Mouse (Mus musculus) hindbrain, embryonic 13.5 days (tissue): ENCODE measurements at regions not wholly inside any gene's neighbourhood (a gene's known extent, or its start where the extent isn't known, plus 50 kb on each side); places are given as distances from the start of the nearest gene placed in this dataset.

ENCODE experiments used
- ATAC-seq: fragments of 200-750 bp; cut with Nextera tagmentation; 2 replicates; pipeline ENCODE4 v1.8.0; 2017; ENCODE audit warnings: moderate TSS enrichment; ENCODE audit not compliant: low FRiP score
- H3K27ac ChIP-seq: fragments of 300-500 bp; sonication (generic); 2 replicates; pipeline ENCODE4 v1.5.1; 2015; ENCODE audit warnings: inconsistent platforms, mild to moderate bottlenecking, moderate library complexity
- H3K27me3 ChIP-seq: fragments of 300-500 bp; sonication (generic); 2 replicates; pipeline ENCODE4 v1.6.1; 2015; ENCODE audit warnings: mild to moderate bottlenecking, inconsistent platforms
- H3K36me3 ChIP-seq: fragments of 300-500 bp; sonication (generic); 2 replicates; pipeline ENCODE4 v1.6.1; 2015; ENCODE audit warnings: mild to moderate bottlenecking, inconsistent platforms
- H3K4me1 ChIP-seq: fragments of 300-500 bp; sonication (generic); replicated peaks from 2 replicates; pipeline ENCODE4 v1.6.1; 2015; ENCODE audit warnings: inconsistent platforms
- H3K4me2 ChIP-seq: fragments of 300-500 bp; sonication (generic); 2 replicates; pipeline ENCODE4 v1.6.1; 2015; ENCODE audit warnings: inconsistent platforms, mild to moderate bottlenecking, moderate library complexity
- H3K4me3 ChIP-seq: fragments of 300-500 bp; sonication (generic); 2 replicates; pipeline ENCODE4 v1.5.1; 2015; ENCODE audit warnings: mild to moderate bottlenecking, inconsistent platforms
- H3K9ac ChIP-seq: fragments of 300-500 bp; sonication (generic); 2 replicates; pipeline ENCODE4 v1.6.1; 2015; ENCODE audit warnings: mild to moderate bottlenecking, inconsistent platforms
- H3K9me3 ChIP-seq: fragments of 300-500 bp; sonication (generic); 2 replicates; pipeline ENCODE4 v1.6.1; 2016; ENCODE audit warnings: inconsistent platforms
- WGBS: fragments of 180-500 bp; shearing (Covaris S2); methylation state at CpG from one replicate; pipeline ENCODE4 v1.1.7; 2015; 5-methylcytosine and 5-hydroxymethylcytosine counted together

DNA sequence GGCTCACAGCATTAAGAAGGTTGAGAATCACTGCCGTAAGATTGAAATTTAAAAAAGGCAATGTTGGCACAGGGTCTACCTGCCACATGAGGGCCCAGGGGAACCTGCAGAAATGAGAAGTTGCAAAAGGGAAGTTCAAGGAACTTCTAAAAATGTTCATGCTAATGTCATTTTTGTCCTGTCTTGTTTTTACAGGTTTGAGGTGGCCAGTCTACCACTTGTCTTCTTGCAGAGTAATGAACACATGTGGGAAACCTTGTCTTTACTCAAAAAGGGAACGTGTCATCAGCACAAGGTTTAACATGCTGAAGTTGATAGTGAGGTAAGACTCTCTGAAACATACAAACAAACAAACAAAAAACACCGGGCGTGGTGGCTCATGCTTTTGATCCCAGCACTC lies 71.4 kb upstream of the Nanos1 start:
- Histone ChIP-seq H3K4me3 (no peak overlapping the region), H3K4me2 (no peak overlapping the region), H3K4me1 (0 out of 2 replicates have a peak, but pooled peaks cover 4% of the 10 kb centered on the region), H3K9ac (no peak overlapping the region), H3K36me3 (no peaks in the 10 kb centered on the region), H3K27ac (no peak overlapping the region), H3K9me3 (no peaks in the 10 kb centered on the region), H3K27me3 (no peaks in the 10 kb centered on the region)
- no peak for ATAC-seq
- WGBS, result 90% methylated on average over 4 of the region's 4 CpGs

DNA sequence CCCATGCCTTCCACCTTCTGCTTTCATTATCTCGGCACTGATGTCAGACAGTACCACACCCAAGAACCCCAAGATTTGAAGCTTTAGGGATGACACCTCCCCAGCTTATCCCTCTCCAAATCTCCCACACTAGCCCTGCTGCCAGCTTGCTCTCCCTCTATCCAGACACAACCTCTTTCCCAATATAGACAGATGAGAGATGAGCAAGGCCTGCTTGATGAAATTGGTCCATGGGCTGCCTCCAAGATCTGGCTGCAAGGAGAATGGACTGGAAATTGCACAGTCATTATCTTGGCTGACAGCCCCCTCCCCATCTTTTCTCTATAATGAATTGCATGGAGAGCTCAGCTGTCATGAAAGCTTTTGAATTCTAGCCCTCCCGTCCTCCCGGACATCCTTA lies 73.5 kb upstream of the Nanos1 start:
- H3K9ac ChIP-seq, result no peak overlapping the region
- 66% methylated on average over 3 of the region's 3 CpGs for WGBS
- no peak overlapping the region for H3K27ac ChIP-seq
- H3K4me1 ChIP-seq, result 0 out of 2 replicates have a peak, but pooled peaks cover 4% of the 10 kb centered on the region
- H3K4me3 ChIP-seq, result no peak overlapping the region
- H3K4me2 ChIP-seq, result no peak overlapping the region
- no peaks in the 10 kb centered on the region for H3K27me3 ChIP-seq
- H3K9me3 ChIP-seq, result no peaks in the 10 kb centered on the region
- peak; percentile 24; the same call in 1 of the 2 replicates for ATAC-seq
- no peaks in the 10 kb centered on the region for H3K36me3 ChIP-seq

DNA sequence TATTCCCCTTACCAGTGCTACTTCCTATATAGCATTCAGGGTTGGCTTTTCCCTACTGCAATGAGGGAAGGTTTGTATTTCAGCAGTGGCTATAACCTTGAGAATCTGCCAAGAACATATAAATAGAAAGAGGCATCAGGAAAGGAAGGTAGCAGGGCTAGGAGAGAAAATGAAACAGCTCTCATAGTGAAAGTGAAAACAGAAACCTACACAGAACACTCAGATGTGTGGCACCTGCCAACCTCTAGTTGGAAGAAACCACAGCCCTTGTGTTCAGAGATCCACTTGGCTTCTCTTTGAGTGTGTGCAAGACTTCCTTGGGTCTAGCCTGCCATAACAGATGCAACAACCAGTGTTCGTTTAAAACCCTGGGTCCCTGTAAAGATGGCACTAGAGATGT lies 74.3 kb upstream of the Nanos1 start:
- no peak overlapping the region for H3K27ac ChIP-seq
- H3K36me3 ChIP-seq, result no peaks in the 10 kb centered on the region
- ATAC-seq, result no peak
- no peak overlapping the region for H3K4me2 ChIP-seq
- H3K4me1 ChIP-seq, result 0 out of 2 replicates have a peak, but pooled peaks cover 4% of the 10 kb centered on the region
- H3K9ac ChIP-seq, result no peak overlapping the region
- H3K27me3 ChIP-seq, result no peaks in the 10 kb centered on the region
- H3K4me3 ChIP-seq, result no peak overlapping the region
- WGBS, result 67% methylated on average over 1 of the region's 1 CpGs
- no peaks in the 10 kb centered on the region for H3K9me3 ChIP-seq

DNA sequence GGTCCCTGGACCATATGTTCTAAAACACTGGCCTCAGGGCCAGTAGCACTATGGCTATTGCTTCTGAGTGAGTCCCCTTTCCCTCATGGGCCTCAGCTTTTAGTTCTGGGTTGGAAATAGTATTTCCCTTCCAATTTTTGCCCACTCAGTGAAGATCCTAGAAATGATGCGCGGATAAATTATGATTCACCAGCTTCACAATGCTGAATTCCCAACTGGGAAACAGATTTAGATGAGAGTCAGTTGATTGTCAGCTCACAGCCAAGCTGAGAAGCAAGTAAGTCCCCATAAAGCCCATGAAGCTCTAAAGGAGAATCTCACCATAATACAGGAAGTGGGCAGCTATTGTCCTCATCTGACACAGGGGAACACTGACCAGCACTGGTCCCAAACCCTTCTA lies 77.6 kb upstream of the Nanos1 start:
- Histone ChIP-seq H3K27ac (no peak overlapping the region), H3K9ac (no peak overlapping the region), H3K4me1 (0 out of 2 replicates have a peak, but pooled peaks cover 4% of the 10 kb centered on the region), H3K4me3 (no peak overlapping the region), H3K36me3 (no peaks in the 10 kb centered on the region), H3K27me3 (no peaks in the 10 kb centered on the region), H3K9me3 (no peaks in the 10 kb centered on the region), H3K4me2 (no peak overlapping the region)
- whole genome bisulfite sequencing, result 92% methylated on average over 2 of the region's 2 CpGs
- no peak for ATAC-seq

DNA sequence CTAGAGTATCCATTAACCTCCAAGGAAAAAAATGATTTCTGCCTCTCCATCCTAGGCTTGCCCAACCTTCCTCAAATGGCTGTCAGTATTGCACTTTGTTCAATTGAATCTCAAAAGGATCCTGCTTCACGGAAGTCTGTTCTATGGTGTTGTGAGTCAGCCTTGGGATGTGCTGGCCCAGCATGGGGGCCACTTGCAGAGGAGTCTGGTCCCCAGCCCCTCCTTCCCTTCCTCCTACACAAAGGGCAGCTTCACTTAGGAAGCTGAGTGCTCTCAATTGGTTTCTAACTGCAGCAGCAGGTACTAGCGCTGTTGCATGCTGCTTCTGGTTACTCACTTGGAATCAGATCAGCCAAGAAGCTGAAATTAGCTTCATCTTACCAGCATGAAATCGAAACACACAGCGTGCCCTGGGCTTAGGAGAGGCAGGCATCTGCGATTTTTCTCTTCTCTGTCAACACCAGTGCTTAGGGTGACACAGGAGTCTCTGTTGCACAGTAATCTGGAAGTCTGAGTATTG lies 80.8 kb upstream of the Nanos1 start:
- no peaks in the 10 kb centered on the region for H3K27me3 ChIP-seq
- H3K4me3 ChIP-seq, result no peak overlapping the region
- no peaks in the 10 kb centered on the region for H3K9me3 ChIP-seq
- no peak overlapping the region for H3K27ac ChIP-seq
- H3K9ac ChIP-seq, result no peak overlapping the region
- no peak for ATAC-seq
- H3K36me3 ChIP-seq, result no peaks in the 10 kb centered on the region
- no peak overlapping the region for H3K4me2 ChIP-seq
- 46% methylated on average over 5 of the region's 5 CpGs for WGBS
- H3K4me1 ChIP-seq, result no peaks in the 10 kb centered on the region

DNA sequence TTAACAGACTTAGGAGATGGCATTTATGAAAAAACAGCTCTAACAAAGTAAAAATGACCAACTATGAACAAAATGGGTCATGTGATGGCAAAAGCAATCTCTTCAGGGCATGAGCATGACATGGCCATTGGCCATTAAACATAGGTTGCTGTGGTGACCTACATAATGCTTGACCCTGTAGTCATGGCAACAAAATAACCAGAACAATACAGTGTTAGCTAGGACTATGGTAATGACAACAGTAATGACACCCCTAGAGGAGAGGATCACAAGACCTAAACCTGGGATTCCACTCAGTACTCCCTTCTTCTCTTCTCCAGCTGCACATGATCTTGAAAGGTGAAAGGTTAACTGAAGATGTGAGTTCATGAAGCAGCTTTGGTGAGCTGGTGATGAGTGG lies 85.0 kb upstream of the Nanos1 start:
- Histone ChIP-seq H3K4me1 (no peaks in the 10 kb centered on the region), H3K9ac (no peak overlapping the region), H3K36me3 (no peaks in the 10 kb centered on the region), H3K4me3 (no peak overlapping the region), H3K27ac (no peak overlapping the region), H3K27me3 (no peaks in the 10 kb centered on the region), H3K9me3 (no peaks in the 10 kb centered on the region), H3K4me2 (no peak overlapping the region)
- ATAC-seq, result no peak

DNA sequence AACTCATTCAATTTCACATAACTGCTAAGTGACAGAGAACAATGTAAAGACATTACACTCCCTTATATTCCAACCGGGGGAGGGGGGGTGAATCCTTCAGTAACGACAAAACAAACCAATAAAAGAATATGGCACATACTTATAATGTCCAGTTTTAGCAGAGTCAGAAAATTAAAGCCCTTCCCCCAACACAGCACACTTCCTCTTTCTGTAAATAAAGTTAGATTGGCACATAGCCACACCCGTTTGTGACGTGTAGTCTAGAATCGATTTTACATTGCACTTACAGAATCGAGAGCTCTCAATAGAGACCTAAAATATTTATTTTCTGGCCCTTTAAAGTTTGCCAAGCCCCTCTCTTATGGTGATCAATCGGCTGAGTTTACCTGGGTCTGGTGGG lies 85.0 kb upstream of the Cacul1 start:
- H3K9ac ChIP-seq, result no peak overlapping the region
- H3K36me3 ChIP-seq, result no peaks in the 10 kb centered on the region
- no peak overlapping the region for H3K4me3 ChIP-seq
- no peaks in the 10 kb centered on the region for H3K4me1 ChIP-seq
- no peaks in the 10 kb centered on the region for H3K27me3 ChIP-seq
- no peak overlapping the region for H3K4me2 ChIP-seq
- 89% methylated on average over 7 of the region's 7 CpGs for WGBS
- no peaks in the 10 kb centered on the region for H3K9me3 ChIP-seq
- no peak for ATAC-seq
- no peak overlapping the region for H3K27ac ChIP-seq

DNA sequence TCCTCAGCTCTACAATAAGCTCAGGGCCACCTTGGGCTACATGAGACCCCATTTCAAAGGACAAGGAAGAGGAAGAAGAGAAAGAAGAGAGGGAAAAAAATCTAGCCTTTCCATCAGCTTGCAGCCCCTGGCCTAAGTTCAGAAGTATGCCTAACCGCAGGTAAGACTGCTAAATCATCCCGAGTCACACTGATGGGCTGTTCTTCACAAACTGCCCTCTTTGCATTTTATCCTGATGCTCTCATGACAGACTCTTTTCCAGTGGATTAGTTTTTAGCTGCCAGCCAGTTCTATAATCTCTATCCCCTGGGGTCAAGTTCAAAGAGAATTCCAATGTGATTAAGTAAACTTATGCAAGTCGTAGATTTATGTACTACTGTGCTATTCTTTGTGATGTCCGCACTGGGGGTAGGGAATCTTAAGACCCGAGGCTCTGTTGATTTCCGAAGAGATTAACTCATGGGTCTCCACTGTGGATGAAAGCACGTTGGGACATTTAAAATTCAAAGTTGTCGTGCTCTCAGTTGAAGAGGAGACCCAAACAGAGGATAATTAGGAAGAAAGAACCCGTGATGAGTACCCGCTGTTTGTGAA lies 70.4 kb upstream of the Cacul1 start:
- Histone ChIP-seq H3K4me1 (no peaks in the 10 kb centered on the region), H3K36me3 (no peaks in the 10 kb centered on the region), H3K9ac (no peak overlapping the region), H3K4me3 (no peak overlapping the region), H3K27ac (no peak overlapping the region), H3K9me3 (no peaks in the 10 kb centered on the region), H3K4me2 (no peak overlapping the region), H3K27me3 (no peaks in the 10 kb centered on the region)
- ATAC-seq, result no peak
- WGBS, result 28% methylated on average over 10 of the region's 10 CpGs

DNA sequence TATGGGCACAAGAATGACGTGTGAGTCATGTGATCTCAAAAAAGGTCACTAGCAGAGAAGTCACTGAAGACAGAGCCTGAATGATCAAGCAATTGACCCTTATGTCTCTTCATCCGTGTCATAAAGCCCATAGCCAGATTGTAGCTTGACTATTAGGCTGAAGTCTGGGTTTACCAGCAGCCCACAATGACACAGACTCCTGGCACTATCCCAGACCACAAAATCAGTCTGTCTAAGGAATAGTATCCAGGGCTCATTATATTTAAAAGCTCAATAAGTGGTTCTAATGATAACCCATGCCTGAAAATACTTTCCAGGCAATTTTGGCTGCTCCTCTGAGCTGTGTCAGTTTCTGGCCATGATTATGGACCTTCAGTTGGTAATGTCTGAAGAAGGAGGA lies 59.2 kb upstream of the Cacul1 start:
- WGBS, result 73% methylated on average over 2 of the region's 2 CpGs
- no peaks in the 10 kb centered on the region for H3K36me3 ChIP-seq
- ATAC-seq, result no peak

More for the DNA sequence above, 59.2 kb upstream of the Cacul1 start:
- Histone ChIP-seq H3K27me3 (no peaks in the 10 kb centered on the region), H3K9ac (no peak overlapping the region), H3K9me3 (no peaks in the 10 kb centered on the region), H3K4me3 (no peak overlapping the region), H3K4me1 (no peaks in the 10 kb centered on the region), H3K27ac (no peak overlapping the region), H3K4me2 (no peak overlapping the region)
